Mouse (Mus musculus) gastrocnemius, postnatal 14 days (tissue): ENCODE measurements around the gene Man2a2. TPM values are rescaled to one million over a fixed set of nuclear protein-coding genes. Genes with fewer than 3 reads are reported as not detected.

Experiments
- DNase-seq: peaks from one replicate; pipeline ENCODE4 v3.0.0; 2021; ENCODE audit warnings: mixed read lengths
- intact Hi-C: fragments of 180-260 bp; cut with DNase I; formaldehyde crosslinking; loops from one replicate; pipeline ENCODE4 v1.15.1; 2025; ENCODE audit warnings: low total_unique reads
- long read RNA-seq, 2 experiments: library from polyadenylated mRNA; stranded (forward); transcript quantifications; one replicate each; pipeline ENCODE4 v2.0.0; 2021
- total RNA-seq, 2 experiments: library from RNA; stranded (reverse); gene quantifications; 2 replicates each; pipeline ENCODE4 v1.2.3; 2021

Gene Man2a2
- total RNA-seq, result 10 to 100 TPM; 96.8 to 97.0 TPM
- long read RNA-seq, experiment 1, full-length matches to known transcripts, result 26 of 64 reads
- long read RNA-seq, experiment 1, partial matches to known transcripts, result 17 of 64 reads
- long read RNA-seq, experiment 1, other reads (novel, unspliced or antisense), result 21 of 64 reads
- long read RNA-seq, experiment 2, full-length matches to known transcripts, result 45 of 100 reads
- long read RNA-seq, experiment 2, partial matches to known transcripts, result 38 of 100 reads
- long read RNA-seq, experiment 2, other reads (novel, unspliced or antisense), result 17 of 100 reads

- DNase-seq, result peak; percentile 85
- intact Hi-C loops, result loop anchor here (2.0 kb wide), 1 partner anchor 30 kb away; the partner anchor contains the start of gene Unc45a
Observed at GRCm38 (mm10) chr7:80371041-80371751, at the start of gene Man2a2. Man2a2 (minus strand) TSS chr7:80371375.

GRCm38 (mm10) chr7:80420586-80420985, 49.4 kb upstream of the Man2a2 start:
- DNase-seq, result no peak
- intact Hi-C loops, result no loop called here

- no peak for DNase-seq
- intact Hi-C loops, result no loop called here
Observed at GRCm38 (mm10) chr7:80419278-80419677, 48.1 kb upstream of the Man2a2 start.

GRCm38 (mm10) chr7:80418036-80418435, 46.9 kb upstream of the Man2a2 start:
- DNase-seq, result no peak
- intact Hi-C loops, result no loop called here

GRCm38 (mm10) chr7:80417601-80418000, 46.4 kb upstream of the Man2a2 start:
- no peak for DNase-seq
- intact Hi-C loops, result no loop called here

- DNase-seq, result no peak
- intact Hi-C loops, result no loop called here
Observed at GRCm38 (mm10) chr7:80416969-80417368, 45.8 kb upstream of the Man2a2 start.

GRCm38 (mm10) chr7:80414303-80414855, 43.2 kb upstream of the Man2a2 start:
- intact Hi-C loops, result no loop called here
- no peak for DNase-seq

- DNase-seq, result no peak
- intact Hi-C loops, result no loop called here
Observed at GRCm38 (mm10) chr7:80413512-80414302, 42.5 kb upstream of the Man2a2 start.

GRCm38 (mm10) chr7:80412781-80413180, 41.6 kb upstream of the Man2a2 start:
- intact Hi-C loops, result no loop called here
- no peak for DNase-seq

GRCm38 (mm10) chr7:80412279-80412678, 41.1 kb upstream of the Man2a2 start:
- no peak for DNase-seq
- intact Hi-C loops, result no loop called here

GRCm38 (mm10) chr7:80410380-80410779, 39.2 kb upstream of the Man2a2 start:
- DNase-seq, result no peak
- intact Hi-C loops, result no loop called here

GRCm38 (mm10) chr7:80407712-80408111, 36.5 kb upstream of the Man2a2 start:
- intact Hi-C loops, result no loop called here
- DNase-seq, result no peak

- intact Hi-C loops, result no loop called here
- no peak for DNase-seq
Observed at GRCm38 (mm10) chr7:80406186-80406585, 35.0 kb upstream of the Man2a2 start.

GRCm38 (mm10) chr7:80405188-80405695, 34.1 kb upstream of the Man2a2 start, which contains the start of gene Furin:
Furin (minus strand) TSS chr7:80405436.
- intact Hi-C loops, result no loop called here
- DNase-seq, result no peak

GRCm38 (mm10) chr7:80404101-80404894, 33.1 kb upstream of the Man2a2 start:
- intact Hi-C loops, result no loop called here
- DNase-seq, result no peak

- intact Hi-C loops, result no loop called here
- peak; percentile 93 for DNase-seq
Observed at GRCm38 (mm10) chr7:80403551-80403950, 32.4 kb upstream of the Man2a2 start.

- intact Hi-C loops, result no loop called here
- peak; percentile 80 for DNase-seq
Observed at GRCm38 (mm10) chr7:80402651-80403321, 31.6 kb upstream of the Man2a2 start.

- peak; percentile 56 for DNase-seq
- intact Hi-C loops, result no loop called here
Observed at GRCm38 (mm10) chr7:80401860-80402641, 30.9 kb upstream of the Man2a2 start.
